Mouse (Mus musculus): ENCODE measurements around the gene Smoc2.

GRCm38 (mm10) chr17:14380526-14380925 lies 101.2 kb downstream of the Smoc2 start:
- TF ChIP-seq POLR2A (IDR thresholded peaks at IDR 0.05; ENCODE audit: low read depth, low read length) (no peak), USF1 (IDR thresholded peaks at IDR 0.05; ENCODE audit: low read depth, low read length) (no peak), MAX (IDR thresholded peaks at IDR 0.05; ENCODE audit: low read length) (no peak), MYC (IDR thresholded peaks at IDR 0.05; ENCODE audit: low read depth, low read length) (no peak), ZNF384 (IDR thresholded peaks at IDR 0.05; ENCODE audit: low read depth, low read length) (no peak)

Measured in CH12.LX (cell line).